Mouse (Mus musculus): Measurements from ENCODE around the gene Depdc1b.

- TF ChIP-seq POLR2A (IDR thresholded peaks at IDR 0.05; ENCODE audit: low read depth, low read length), result no peak
- no peak for TF ChIP-seq CTCF (IDR thresholded peaks at IDR 0.05; ENCODE audit: extremely low read depth, insufficient read depth, insufficient read length, insufficient replicate concordance)
These were observed 23.9 kb downstream of the Depdc1b start for GRCm38 (mm10) chr13:108339907-108340596.

Data from spleen, adult 2 months (tissue).